Mouse (Mus musculus) left cerebral cortex, adult 11 months (tissue): ENCODE data around the gene Rcc1l.

ENCODE experiments used
- DNase-seq: peaks from one replicate; pipeline ENCODE4 v3.0.0; 2022; ENCODE audit warnings: low spot score

Rcc1l gene

DNA sequence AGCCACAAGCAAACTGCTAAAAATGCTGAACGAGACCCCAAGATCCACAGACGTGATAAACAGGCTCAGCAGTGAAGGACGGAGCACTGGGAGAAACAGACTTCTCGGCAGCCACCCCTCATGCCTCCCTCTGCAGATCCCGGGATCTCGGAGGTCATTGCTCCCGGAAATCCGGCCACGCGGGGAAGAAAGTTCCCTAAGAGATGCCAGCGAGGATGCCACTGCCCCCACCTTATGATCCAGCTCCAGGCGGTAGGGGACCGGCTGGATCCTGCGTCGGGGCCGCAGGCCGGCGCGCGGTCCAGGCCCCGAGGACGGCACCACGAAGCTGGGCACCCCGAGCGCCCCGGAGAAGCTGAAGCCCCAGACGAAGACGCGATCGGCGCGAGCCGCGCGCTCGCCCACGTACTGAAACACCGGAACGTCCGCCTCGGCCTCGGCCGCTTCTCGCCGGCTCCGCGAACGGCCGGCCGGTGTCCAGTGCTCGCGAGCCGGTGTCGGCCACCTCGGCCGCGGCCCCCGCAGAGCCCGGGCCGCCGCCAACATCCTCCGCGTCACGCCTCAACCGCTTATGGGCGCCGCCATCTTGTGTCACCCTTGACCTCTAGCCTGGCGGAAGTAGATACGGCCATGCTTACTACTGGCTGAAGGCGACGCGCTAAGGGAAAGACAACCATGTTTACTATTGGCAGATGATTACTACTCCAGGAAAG lies at the start of gene Rcc1l:
Gene Rcc1l (minus strand): TSS at position 606 of the 713 bp plus-strand sequence.
- DNase-seq: peak; percentile 83

- DNase-seq: no peak
Measured at GRCm38 (mm10) chr5:134225110-134225901, 48.7 kb upstream of the Rcc1l start.

- DNase-seq: no peak
Measured at GRCm38 (mm10) chr5:134221708-134222150, 45.2 kb upstream of the Rcc1l start.

DNA sequence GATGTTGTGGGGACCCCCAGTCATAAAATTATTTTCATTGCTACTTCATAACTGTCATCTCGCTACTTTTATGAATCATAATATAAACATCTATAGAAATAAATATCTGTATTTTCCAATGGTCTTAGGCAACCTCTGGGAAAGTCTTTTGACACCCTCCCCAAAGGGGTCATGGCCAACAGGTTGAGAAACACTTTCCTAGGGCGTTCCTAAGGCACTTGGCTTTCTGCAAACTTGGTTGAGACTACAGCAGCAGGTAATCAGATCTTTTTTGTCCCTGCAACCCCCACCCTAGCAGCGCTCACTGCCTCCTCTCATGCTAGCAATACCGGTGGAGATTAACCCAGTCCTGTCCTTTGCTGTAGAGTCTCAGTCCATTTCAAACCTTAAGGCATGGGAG lies 44.7 kb upstream of the Rcc1l start:
- DNase-seq: no peak

DNA sequence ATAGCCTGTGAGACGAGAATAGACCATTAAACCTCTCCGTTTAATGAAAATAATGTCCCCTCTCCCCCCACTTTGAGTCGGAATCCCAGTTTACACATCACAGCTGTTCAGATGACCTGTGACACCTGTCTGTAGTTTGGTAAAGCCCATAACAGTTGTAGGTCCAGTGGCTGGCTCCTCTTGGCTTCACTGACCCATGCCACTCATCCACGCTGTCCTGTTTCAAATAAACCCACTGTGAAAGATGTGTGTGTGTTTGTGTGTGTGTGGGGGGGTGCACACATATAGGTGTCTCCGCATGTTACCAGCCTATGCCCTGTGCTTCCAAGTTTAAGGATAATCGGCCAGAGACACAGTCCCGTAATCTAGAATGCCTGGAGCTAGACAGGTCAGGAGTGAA lies 41.3 kb upstream of the Rcc1l start:
- DNase-seq: no peak

DNA sequence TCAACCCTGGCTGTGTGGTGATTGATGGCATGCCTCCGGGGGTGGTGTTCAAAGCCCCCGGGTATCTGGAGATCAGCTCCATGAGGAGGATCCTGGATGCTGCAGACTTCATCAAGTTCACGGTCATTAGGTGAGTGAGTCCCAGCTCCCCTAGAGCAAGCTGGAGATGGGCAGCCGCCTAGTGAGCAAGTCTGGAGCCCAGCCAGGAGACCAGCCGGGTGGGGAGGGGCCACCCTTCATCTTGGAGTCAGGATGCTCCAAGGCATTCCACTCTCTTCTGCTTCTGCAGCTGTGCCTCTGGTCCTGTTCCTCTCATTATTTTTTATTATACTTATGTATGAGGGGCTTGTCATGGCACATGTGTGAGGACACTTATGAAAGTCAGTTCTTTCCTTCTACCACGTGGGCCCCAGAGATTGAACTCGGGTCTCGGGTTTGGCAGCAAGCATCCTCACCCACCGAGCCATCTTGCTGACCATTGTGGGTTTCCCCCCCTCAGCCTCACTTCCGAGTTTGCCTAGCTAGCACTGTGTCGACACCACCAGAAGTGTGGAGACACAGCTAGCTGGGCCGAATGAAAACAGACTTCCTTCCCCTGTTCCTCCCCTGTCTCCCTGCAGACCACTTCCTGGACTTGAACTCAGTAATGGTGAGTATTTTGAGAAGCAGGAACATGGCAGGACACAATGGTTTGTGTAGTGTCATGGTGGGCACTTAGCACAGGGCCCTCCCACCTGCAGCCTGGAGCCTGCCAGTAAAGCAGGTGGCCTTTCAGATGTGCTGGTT lies 37.6 kb upstream of the Rcc1l start:
- no peak for DNase-seq

DNA sequence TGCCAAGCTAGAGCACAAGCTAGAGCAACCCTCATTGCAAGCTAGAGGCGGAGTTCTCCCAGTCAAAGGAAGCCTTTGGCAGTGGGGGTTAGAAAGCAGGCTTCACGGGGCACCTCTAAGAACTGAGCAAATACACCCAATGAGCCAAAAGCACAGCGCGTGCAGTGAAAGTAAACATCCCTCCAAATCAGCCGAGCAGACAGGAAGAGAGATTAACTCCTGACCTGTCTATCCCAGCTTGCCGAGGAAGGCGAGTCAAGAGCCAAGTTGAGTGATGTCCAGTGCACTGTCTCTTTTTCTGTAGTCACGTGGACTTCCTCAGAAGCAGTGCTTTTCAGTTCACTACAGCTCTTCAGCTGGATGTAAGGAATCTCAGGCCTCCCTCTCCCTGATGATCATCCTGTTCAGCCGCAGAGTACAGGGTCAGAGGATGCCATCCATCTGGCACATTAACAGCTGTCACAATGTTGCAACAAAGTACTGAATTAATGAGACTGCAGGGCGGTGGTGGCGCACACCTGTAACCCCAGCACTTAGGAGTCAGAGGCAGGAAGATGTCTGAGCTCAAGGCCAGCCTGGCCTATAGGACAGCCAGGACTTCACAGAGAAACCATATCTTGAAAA lies 33.5 kb upstream of the Rcc1l start:
- no peak for DNase-seq

- no peak for DNase-seq
Measured at GRCm38 (mm10) chr5:134206721-134207120, 30.1 kb upstream of the Rcc1l start.

DNA sequence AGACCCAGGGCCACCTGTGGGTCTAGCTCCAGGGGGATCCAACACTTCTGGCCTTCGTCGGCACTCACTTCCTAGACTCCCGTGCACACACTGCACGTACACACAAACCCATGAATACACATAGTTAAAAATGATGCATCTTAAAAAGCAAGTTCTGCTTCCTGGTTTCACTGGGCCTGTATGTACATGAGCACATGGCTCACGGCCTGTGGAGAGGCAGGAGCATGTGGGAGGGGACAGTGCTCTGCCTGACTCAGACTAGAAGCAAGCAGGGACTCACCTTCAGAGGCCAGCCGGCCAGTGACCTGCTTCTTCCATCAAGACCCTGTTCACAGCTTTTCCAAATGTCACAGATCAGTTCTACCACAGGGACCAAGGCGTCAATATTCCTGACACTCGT lies 17.1 kb upstream of the Rcc1l start:
- no peak for DNase-seq

DNA sequence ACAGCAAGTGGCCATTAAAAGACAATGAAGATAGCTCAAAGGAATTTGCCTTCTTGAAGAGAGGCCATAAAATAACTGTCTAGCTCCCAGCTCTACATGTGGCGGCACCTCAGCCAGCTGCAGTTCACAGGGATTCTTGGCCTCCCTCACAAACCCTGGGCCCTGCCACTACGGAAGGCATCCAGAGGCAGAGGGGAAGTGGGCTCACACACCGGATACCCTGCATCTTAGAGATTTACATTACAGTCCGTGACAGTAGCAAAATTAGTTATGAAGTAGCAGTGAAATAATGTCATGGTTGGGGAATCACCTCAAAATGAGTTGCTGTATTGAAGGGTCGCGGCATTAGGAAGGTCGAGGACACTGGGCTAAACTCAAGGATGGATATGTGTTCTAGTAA lies 12.0 kb upstream of the Rcc1l start:
- no peak for DNase-seq

GRCm38 (mm10) chr5:134186961-134187731 lies 10.6 kb upstream of the Rcc1l start:
- no peak for DNase-seq

DNA sequence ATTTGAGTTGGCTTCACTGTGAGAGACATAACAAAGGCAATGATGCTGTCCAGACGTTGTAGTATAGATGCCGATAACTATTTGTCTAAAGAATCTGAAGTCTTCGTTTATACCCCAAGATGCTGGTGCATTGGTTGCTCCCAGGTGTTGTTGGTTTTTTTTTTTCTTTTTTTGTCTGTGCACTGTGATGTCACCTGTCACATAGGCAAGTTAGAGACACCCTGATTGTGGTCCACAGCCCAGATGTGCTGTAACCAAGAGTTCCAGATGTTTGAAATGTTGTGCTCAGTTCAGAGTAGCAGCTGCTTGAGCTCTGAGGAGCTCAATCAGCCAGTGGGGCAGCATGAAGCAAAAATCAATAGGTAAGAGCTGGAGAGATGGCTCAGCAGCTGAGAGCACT lies 9.5 kb upstream of the Rcc1l start:
- DNase-seq: no peak

DNA sequence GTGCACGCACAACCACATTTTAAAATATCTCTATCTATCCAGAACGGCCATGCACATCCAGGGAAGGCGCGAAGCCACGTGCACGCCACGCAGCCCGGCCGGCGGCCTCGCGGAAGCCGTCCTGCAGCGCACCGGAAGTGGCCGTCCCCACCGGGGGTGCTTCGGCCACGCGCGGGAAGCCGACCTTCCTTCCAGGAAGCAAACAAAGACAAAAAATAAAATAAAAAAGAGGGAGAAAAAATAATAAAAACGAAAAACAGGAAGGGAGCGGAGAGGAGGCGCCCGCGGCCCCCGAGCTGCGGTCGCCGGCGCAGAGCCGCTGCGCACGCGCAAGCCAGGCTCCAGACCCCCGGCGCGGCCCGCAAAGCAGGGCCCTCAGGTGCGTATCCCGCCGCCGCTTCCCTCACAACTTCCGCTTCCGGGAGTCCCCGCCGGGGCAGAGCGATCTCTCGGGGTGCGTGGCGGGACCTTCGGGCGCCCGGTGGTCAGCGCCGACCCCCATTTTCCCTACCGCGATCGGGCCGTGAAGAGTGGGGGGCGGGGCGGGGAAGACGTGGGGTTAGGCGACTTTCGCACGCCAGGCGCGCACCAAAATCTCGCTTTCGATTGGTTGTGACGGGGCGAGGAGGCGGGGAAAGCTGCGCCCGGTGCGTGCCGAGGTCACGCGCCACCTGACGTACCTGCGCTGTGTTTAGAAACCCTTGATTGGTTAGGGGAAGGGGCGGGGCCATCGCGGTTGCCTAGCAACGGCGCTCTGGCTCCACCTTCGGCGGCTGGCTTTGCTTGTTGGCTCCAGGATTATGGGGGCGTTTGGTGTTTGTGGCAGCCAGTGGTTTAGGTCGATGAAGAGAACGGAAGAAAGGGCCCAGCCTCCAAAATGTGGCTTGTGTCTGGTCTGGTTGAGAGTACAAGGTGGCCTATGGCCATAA lies 7.6 kb upstream of the Rcc1l start, which contains the start of gene Gtf2ird2:
Gene Gtf2ird2 (plus strand): TSS at position 140 of the 929 bp plus-strand sequence.
- peak; percentile 99 for DNase-seq

DNA sequence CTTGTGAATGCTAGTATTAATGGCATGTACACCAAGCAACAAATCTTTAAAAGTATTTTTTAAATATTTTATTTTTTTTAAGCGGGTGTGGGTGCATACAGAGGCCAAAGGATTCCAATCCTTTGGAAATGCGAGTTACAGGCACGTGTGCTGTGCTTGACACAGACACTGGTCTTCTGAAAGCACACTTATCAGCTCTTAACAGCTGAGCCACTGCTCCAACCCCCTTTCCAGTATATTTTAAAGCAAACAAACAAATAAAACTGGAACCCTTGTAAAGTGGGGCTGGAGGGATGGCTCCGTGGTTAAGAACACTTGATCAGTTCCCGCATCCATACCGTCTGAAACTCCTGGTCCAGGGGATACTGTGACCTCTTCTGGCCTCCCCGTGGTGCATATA lies 6.6 kb upstream of the Rcc1l start:
- DNase-seq: no peak

- no peak for DNase-seq
Measured at GRCm38 (mm10) chr5:134182735-134183134, 6.2 kb upstream of the Rcc1l start.

GRCm38 (mm10) chr5:134182172-134182571 lies 5.6 kb upstream of the Rcc1l start:
- no peak for DNase-seq

DNA sequence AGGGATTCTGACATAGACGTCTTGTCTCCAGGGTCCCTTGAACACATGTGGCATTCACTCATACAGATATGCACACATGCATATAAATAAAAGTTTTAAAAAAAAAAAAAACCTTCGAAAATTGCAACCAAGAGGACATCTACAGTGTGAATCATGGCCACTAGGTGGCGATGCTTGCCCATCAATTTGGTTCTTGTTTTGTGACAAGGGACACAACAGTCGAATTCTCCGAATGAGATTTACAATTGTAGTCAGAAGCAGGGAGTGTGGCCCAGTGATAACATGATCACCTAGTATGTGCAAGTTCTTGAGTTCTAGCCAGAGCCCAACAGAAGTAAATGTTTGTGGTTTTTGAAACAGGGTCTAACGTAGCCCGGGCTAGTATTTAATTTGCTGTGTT lies 3.3 kb upstream of the Rcc1l start:
- peak; percentile 62 for DNase-seq

- DNase-seq: no peak
Measured at GRCm38 (mm10) chr5:134178536-134178935, 2.0 kb upstream of the Rcc1l start.

DNA sequence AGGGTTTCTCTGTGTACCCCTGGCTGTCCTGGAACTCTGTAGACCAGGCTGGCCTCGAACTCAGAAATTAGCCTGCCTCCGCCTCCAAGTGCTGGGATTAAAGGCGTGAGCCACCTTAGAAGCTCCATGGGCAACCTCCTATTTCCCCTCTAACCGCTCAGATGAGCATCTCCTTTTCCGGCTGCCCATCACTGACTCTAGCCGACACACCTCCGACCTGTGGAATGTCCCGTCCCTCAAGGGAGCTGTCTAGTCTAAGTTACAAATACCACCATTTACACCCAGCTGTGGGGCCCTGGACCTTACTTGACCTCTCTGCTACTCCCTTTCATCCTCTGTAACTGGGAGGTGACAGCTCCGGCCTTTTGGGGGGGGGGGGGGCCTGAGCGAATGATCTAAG lies 878 bp downstream of the Rcc1l start:
- no peak for DNase-seq

DNA sequence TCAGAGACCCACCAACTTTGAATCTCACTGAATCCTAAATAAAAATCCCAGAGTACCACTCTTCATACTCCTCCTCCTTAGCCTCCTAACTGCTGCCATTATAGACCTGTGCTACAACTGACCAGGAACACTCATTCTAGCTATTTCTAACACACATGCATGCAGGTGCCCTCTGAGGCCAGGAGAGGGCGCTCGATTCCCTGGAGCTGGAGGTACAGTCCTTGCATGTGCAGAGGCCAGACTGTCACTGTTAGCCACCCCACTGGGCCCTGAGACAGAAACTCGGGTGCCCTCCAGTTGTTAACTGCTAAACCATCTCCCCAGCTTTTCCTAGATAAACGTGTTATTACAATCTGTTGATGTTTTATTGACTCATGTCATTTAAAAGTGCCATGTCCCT lies 3.4 kb downstream of the Rcc1l start:
- DNase-seq: no peak
